Mouse (Mus musculus) limb, embryonic 10.5 days (tissue): ENCODE results near the gene Sgsm3. TPM values are rescaled to one million over a fixed set of nuclear protein-coding genes. Genes with fewer than 3 reads are reported as not detected.

ENCODE experiments used
- DNase-seq: peaks from one replicate; pipeline ENCODE4 v3.0.0-alpha.2; 2017; ENCODE audit warnings: low spot score
- H3K27ac ChIP-seq: fragments of 300-500 bp; sonication (generic); 2 replicates; pipeline ENCODE4 v1.5.1; 2016; ENCODE audit warnings: mild to moderate bottlenecking
- H3K27me3 ChIP-seq: fragments of 300-500 bp; sonication (generic); 2 replicates; pipeline ENCODE4 v1.6.1; 2016; ENCODE audit warnings: low read depth, mild to moderate bottlenecking; ENCODE audit not compliant: poor library complexity, severe bottlenecking
- H3K36me3 ChIP-seq: fragments of 300-500 bp; sonication (generic); 2 replicates; pipeline ENCODE4 v1.6.1; 2016; ENCODE audit warnings: mild to moderate bottlenecking, moderate library complexity
- H3K4me1 ChIP-seq: fragments of 300-500 bp; sonication (generic); 2 replicates; pipeline ENCODE4 v1.6.1; 2016
- H3K4me3 ChIP-seq: fragments of 300-500 bp; sonication (generic); 2 replicates; pipeline ENCODE4 v1.5.1; 2016; ENCODE audit warnings: mild to moderate bottlenecking, moderate library complexity
- H3K9me3 ChIP-seq: fragments of 300-500 bp; sonication (generic); replicated peaks from 2 replicates; pipeline ENCODE4 v1.6.1; 2016; ENCODE audit warnings: mild to moderate bottlenecking
- WGBS: fragments of 180-500 bp; shearing (Covaris S2); methylation state at CpG from one replicate; pipeline ENCODE4 v1.1.7; 2016; 5-methylcytosine and 5-hydroxymethylcytosine counted together
- polyA plus RNA-seq: library from polyadenylated mRNA; unstranded; fragments of >200 nt; fragmentation: Nextera tagmentation; extraction: Ambion mirVana; gene quantifications from 2 replicates; pipeline ENCODE4 v1.2.1, GENCODE M21; 2016

The Sgsm3 gene
- polyA plus RNA-seq, 1 experiment from 2014 or later = 29.1 TPM

DNA sequence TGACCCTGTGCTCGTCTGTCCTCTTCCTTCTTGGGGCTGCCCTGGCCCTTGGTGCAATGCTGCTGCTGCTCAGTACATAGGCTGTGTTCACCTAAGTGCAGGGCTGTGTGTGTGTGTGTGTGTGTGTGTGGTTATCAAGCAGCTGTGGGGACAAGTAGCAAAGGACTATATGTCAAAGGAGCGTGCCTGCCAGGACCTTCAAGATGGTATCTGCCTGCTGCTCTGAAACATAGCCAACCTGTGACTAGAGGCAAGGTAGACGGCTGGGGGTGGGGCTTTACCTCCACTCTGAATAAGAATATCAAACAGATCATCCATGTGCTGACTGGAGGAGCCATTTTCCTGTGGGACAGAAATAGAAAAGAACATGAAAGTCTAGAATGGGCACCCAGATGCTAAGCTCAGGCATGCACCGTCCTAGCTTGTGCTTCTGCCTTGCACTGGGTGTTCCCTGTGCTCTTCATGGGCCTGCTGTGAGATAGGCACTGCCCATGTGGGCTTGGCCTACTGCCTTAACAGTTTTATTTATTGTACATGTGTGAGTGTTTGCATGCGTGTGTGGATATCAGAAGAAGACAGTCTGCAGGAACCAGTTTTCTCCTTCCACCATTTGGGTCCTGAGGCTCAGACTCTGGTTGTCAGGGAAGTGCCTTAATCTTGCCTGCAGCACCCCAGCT lies 37.6 kb downstream of the Sgsm3 start:
- H3K9me3 ChIP-seq = no peaks in the 10 kb centered on the region
- H3K27me3 ChIP-seq = no peaks in the 10 kb centered on the region
- no peak overlapping the region for H3K4me3 ChIP-seq
- WGBS = 89% methylated on average over 5 of the region's 5 CpGs
- H3K36me3 ChIP-seq = peaks cover 98% of the 10 kb centered on the region
- no peak overlapping the region for H3K27ac ChIP-seq
- DNase-seq = no peak
- no peaks in the 10 kb centered on the region for H3K4me1 ChIP-seq

DNA sequence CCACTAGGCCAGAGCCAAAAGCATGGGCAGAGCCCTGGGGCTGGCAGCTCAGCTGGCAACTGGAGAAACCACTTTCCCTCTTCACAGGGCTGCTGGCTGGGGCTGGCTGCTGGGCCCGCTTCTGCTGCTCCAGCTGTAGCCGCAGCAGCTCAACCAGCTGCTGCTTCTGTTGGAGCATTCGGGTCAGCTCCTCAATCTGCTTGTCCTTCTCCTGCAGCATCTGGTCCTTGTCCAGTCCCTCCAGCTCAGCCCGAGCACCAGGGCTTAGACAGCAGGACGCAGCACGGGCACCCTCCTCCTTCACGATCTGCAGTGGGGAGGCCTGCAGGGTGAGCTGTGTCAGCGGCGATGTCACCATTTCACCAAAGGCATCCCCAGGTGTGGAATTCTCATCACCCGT lies 38.9 kb downstream of the Sgsm3 start:
- H3K9me3 ChIP-seq = no peaks in the 10 kb centered on the region
- H3K4me3 ChIP-seq = no peak overlapping the region
- H3K4me1 ChIP-seq = no peaks in the 10 kb centered on the region
- no peak for DNase-seq
- 92% methylated on average over 10 of the region's 10 CpGs for WGBS
- H3K27ac ChIP-seq = no peak overlapping the region
- H3K27me3 ChIP-seq = no peaks in the 10 kb centered on the region
- peaks cover 98% of the 10 kb centered on the region for H3K36me3 ChIP-seq

DNA sequence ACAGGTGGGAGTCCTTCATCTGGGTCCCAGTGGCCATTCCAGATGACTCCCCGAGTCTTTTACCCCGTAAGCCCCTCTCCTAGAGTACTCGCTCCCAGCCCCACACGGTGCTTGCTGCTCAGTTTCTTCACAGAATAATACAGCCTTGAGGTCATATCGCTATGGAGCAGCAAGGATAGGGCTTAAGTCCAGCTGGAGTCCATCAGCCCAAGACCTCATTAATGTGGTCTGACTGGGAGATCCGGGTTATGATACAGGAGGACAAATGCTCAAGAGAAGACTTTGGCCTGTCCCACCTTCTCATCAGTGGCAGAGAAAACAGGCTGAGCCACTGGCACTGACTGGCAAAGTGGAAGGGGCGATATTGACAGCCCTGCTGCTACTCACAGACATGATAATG lies 39.7 kb downstream of the Sgsm3 start:
- Histone ChIP-seq H3K9me3 (no peaks in the 10 kb centered on the region), H3K36me3 (peaks cover 98% of the 10 kb centered on the region)
- WGBS = 95% methylated on average over 7 of the region's 7 CpGs

DNA sequence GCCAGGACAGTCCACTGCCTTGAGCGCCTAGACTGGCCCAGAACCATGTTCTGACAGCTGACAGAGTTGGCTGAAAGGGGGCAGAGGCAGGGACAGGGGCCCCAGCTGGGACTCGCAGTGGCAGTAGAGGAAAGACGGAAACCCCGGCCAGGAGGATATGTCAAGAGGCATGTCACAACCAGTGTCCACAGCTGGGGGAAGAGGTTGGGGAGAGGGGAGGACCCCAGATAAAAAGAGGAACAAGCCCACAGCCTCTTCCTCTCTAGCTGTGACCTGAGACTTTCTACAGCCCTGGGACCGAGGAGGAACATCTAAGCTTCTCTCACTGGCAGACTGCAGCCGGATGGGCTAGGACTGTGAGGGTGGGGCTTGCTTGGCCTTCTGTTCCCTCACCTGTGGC lies 43.8 kb downstream of the Sgsm3 start:
- H3K36me3 ChIP-seq = peaks cover 61% of the 10 kb centered on the region
- no peak for DNase-seq
- no peak overlapping the region for H3K4me3 ChIP-seq
- no peaks in the 10 kb centered on the region for H3K9me3 ChIP-seq
- 86% methylated on average over 6 of the region's 6 CpGs for WGBS
- peaks cover 6% of the 10 kb centered on the region for H3K4me1 ChIP-seq
- H3K27ac ChIP-seq = no peak overlapping the region
- H3K27me3 ChIP-seq = no peaks in the 10 kb centered on the region

More for the DNA sequence above, 39.7 kb downstream of the Sgsm3 start:
- no peaks in the 10 kb centered on the region for H3K27me3 ChIP-seq
- no peaks in the 10 kb centered on the region for H3K4me1 ChIP-seq
- no peak for DNase-seq
- no peak overlapping the region for H3K27ac ChIP-seq
- H3K4me3 ChIP-seq = no peak overlapping the region

DNA sequence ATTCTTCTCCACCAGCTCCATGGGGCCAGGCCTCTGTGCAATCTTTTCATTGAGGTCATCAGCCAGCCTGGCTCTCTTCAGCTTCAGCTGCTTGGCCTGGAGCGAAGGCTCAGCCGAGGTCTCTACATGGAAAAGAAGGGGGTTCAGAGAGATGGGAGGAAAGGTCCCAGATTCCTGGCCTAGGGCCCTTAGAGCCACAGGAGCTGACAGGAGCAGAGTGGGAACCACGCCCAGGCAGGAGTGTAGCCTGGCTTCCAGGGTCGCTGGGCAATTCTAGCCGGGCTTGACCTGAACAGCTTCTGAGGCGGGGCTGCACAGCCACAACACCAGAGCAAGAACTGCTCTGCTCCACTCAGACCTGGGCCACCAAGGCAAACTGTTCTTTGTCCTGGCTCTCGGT lies 44.9 kb downstream of the Sgsm3 start:
- 82% methylated on average over 7 of the region's 7 CpGs for WGBS
- no peaks in the 10 kb centered on the region for H3K27me3 ChIP-seq
- H3K36me3 ChIP-seq = peaks cover 51% of the 10 kb centered on the region
- H3K4me3 ChIP-seq = no peak overlapping the region
- DNase-seq = no peak
- H3K9me3 ChIP-seq = no peaks in the 10 kb centered on the region
- no peak overlapping the region for H3K27ac ChIP-seq
- H3K4me1 ChIP-seq = peaks cover 16% of the 10 kb centered on the region

DNA sequence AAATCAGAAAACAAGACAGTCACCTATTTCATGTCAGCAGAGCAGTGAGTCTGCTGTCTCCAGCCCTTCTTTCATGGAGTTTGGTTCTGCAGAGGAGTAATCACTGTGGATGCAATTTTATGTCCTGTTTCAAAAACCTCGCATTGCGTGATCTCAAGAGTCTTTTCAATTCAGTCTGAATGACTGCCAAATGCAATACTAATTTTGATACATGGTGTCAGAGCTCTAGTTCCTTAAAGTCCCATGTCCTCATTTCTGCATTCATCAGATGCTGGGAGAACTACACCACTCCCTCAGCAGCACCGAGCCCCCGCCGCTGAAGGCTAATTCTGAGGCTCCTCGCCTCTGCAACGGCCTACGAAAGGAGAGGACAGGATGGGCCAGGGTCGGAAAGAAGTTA lies 46.3 kb downstream of the Sgsm3 start:
- 93% methylated on average over 9 of the region's 9 CpGs for WGBS
- Histone ChIP-seq H3K27ac (no peak overlapping the region), H3K4me3 (no peak overlapping the region), H3K4me1 (peaks cover 24% of the 10 kb centered on the region), H3K27me3 (no peaks in the 10 kb centered on the region), H3K9me3 (no peaks in the 10 kb centered on the region), H3K36me3 (peaks cover 37% of the 10 kb centered on the region)
- no peak for DNase-seq

DNA sequence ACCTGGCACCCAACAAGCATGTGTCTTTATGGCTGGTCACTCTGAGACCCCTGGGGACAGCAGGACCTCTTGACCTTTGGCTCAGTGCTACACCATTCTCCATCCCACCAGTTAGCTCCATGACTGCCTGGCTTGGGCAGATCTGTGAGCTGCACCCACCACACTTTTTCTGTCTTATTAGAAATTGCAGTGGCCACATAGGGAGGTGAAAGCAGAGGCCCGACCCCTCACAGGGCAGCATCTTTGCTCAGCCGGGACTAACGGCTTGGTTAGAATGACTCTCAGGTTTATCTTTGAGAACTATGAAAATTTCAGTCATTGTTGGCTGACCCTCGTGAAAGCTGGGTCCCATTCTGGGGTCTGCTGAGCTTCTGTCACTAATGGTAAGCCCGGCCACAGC lies 49.3 kb downstream of the Sgsm3 start:
- Histone ChIP-seq H3K27ac (no peak overlapping the region; the same call in 1 of the 2 replicates), H3K4me1 (peaks cover 32% of the 10 kb centered on the region), H3K4me3 (no peak overlapping the region), H3K9me3 (no peaks in the 10 kb centered on the region), H3K27me3 (no peaks in the 10 kb centered on the region), H3K36me3 (peaks cover 7% of the 10 kb centered on the region)
- DNase-seq = no peak
- 82% methylated on average over 5 of the region's 5 CpGs for WGBS

DNA sequence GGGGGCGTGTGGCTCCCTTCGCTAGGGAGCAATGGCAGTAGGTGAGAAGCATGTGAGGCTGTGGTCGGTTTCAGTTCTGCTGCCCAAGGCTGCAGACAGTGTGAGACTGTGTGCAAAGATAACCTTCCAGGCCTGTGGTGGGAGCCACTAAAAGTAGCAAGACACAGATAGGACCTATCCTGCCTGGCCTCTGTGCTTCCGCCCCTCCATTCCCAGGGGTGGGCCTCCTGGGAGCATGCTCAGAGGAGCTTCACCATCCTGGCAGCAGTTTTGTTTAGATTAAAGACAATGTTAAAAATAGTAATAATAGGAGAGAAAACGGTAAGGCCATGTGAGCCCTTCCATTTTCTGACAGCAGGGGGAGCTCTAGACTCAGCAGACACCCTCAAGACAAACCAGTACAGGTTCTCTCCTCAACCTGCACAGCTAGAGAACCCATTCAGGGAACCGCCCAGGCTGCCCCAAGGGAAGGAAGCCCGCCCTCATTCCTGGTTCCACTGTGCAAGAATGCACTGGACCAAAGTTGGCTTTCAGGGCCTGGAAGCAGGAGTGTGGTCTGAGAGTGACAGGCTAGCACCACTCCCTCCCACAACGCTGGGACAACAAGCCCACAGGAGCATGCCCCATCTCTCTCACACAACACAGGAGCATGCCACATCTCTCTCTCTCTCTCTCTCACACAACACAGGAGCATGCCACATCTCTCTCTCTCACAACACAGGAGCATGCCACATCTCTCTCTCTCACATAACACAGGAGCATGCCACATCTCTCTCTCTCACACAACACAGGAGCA lies 50.0 kb downstream of the Sgsm3 start:
- H3K4me3 ChIP-seq = no peak overlapping the region
- WGBS = 40% methylated on average over 8 of the region's 8 CpGs
- peaks cover under 1% of the 10 kb centered on the region; the same call in 1 of the 2 replicates for H3K36me3 ChIP-seq
- DNase-seq = peak; percentile 84
- H3K4me1 ChIP-seq = peaks cover 33% of the 10 kb centered on the region
- no peaks in the 10 kb centered on the region for H3K9me3 ChIP-seq
- H3K27me3 ChIP-seq = no peaks in the 10 kb centered on the region
- no peak overlapping the region for H3K27ac ChIP-seq

DNA sequence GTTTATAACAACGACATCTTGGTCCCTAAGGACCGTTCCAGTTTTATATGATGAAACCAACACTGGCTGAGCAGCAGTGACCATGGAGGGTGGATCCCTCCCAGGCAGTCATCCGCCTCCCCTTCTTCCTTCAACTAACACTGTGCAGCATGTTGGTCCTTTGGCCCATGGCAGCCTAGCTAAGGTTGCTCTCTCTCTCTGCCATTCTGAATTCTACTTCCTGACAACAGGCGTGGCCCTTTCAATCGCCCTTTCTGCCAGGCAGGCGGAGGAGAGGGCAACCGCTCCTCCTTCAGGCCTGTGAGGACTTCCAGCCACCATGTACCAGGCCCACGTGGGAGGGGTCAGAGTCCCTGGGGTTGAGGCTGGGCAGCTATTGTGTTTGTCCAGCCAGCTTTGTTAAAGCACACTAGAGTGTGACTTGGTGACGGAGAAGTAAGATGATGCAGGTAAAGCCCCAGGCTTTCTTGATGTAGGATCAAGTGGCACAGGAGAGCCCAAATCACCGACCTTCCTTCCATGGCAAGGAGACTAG lies 53.4 kb downstream of the Sgsm3 start:
- Histone ChIP-seq H3K27ac (0 out of 2 replicates have a peak overlapping the region, but pooled peaks have one; percentile 5), H3K36me3 (no peaks in the 10 kb centered on the region), H3K4me1 (peaks cover 65% of the 10 kb centered on the region), H3K27me3 (no peaks in the 10 kb centered on the region), H3K4me3 (no peak overlapping the region), H3K9me3 (no peaks in the 10 kb centered on the region)
- no peak for DNase-seq
- 86% methylated on average over 10 of the region's 10 CpGs for WGBS

DNA sequence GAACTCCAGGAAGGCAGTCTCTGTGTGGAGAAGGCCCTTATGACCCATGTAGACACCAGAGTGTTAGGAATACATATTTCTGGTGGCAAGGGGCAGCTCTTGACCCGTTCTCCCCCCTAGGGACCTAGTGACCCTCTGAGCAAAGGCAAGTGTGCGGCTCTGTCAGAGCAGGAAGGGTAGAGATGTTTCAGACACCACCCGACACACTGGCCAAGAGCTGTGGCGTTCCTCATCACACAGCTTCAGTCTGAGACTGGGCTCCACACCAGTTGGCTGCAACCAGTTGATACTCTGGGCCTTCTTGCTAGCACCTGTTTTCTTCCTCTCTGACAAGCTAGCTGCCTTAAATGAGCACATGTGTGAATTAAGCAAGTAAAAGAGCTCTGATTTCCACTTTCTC lies 54.0 kb downstream of the Sgsm3 start:
- H3K36me3 ChIP-seq = no peaks in the 10 kb centered on the region
- H3K27me3 ChIP-seq = no peaks in the 10 kb centered on the region
- H3K27ac ChIP-seq = peak overlapping the region; percentile 42; the same call in 1 of the 2 replicates
- no peaks in the 10 kb centered on the region for H3K9me3 ChIP-seq
- H3K4me1 ChIP-seq = peaks cover 59% of the 10 kb centered on the region
- WGBS = 88% methylated on average over 4 of the region's 4 CpGs
- H3K4me3 ChIP-seq = no peak overlapping the region
- DNase-seq = no peak

DNA sequence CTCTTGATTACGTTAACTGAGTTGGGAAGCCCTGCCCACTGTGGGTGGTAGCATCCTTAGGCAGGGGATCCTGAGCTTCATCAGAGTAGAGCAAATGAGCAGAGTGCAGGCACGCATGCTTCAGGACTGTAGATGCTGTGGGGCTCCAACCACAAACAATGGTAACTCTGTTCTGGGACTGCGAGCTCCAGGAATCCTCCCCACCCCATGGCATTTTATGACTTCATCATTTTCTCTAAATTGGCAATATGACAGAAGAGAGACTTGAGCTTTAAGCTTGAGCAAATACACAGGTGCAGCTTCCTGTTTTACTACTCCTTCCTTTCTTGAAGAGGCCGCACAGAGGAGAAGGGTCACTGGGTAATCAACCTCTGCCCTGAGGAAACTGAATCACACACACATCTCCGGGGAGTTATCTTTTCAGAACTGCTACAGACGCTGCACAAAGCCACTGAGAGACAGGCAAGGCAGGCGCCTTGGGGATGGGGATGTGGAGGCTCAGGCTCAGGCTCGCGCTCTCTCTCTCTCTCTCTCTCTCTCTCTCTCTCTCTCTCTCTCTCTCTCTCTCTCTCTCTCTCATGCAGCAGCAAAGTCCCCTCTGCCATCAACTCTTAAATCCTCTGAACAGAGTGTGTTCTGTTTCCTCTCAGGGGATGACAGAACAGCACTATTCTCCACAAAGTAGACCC lies 55.5 kb downstream of the Sgsm3 start:
- Histone ChIP-seq H3K36me3 (no peaks in the 10 kb centered on the region), H3K4me1 (peaks cover 44% of the 10 kb centered on the region), H3K27me3 (no peaks in the 10 kb centered on the region), H3K4me3 (no peak overlapping the region), H3K27ac (no peak overlapping the region; the same call in none of the 2 replicates), H3K9me3 (no peaks in the 10 kb centered on the region)
- WGBS = 53% methylated on average over 9 of the region's 9 CpGs
- no peak for DNase-seq

DNA sequence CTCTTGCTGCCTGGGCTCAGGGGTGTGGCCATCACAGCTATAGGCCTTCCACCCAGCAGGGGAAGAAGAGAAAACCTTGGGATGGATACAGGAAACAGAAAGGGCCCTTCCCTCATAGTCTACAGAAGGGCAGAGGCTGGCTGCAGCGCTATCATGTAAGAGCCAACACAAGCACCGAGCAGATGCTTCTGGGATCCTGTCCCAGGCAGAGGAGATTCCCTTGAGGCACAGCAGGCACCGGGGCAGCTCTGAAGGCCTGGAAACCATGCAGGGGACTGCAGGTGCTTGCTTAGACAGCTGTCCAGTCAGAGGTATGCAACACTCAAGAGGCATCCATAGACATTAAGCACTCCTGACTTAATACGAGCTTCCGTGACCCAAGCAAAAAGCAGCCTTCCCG lies 56.6 kb downstream of the Sgsm3 start:
- DNase-seq = no peak
- Histone ChIP-seq H3K36me3 (no peaks in the 10 kb centered on the region), H3K27me3 (no peaks in the 10 kb centered on the region), H3K27ac (peak overlapping the region; percentile 36), H3K4me1 (peaks cover 43% of the 10 kb centered on the region), H3K4me3 (no peak overlapping the region), H3K9me3 (no peaks in the 10 kb centered on the region)
- 80% methylated on average over 6 of the region's 6 CpGs for WGBS
